Mouse (Mus musculus) lung, embryonic 16.5 days (tissue): ENCODE data around the gene Emc1. TPM values are rescaled to one million over a fixed set of nuclear protein-coding genes. Genes with fewer than 3 reads are reported as not detected.

Source experiments
- ATAC-seq: fragments of 200-750 bp; cut with Nextera tagmentation; 2 replicates; pipeline ENCODE4 v1.8.0; 2017; ENCODE audit warnings: low read depth, mild to moderate bottlenecking, moderate library complexity
- H3K27ac ChIP-seq: fragments of 300-500 bp; sonication (generic); 2 replicates; pipeline ENCODE4 v1.5.1; 2014; ENCODE audit warnings: mild to moderate bottlenecking, control low read depth, low read length
- H3K27me3 ChIP-seq: fragments of 300-500 bp; sonication (generic); 2 replicates; pipeline ENCODE4 v1.6.1; 2014; ENCODE audit warnings: low read depth, low read length, mixed read lengths; ENCODE audit not compliant: control insufficient read depth, insufficient read depth
- H3K36me3 ChIP-seq: fragments of 300-500 bp; sonication (generic); 2 replicates; pipeline ENCODE4 v1.6.1; 2014; ENCODE audit warnings: low read length; ENCODE audit not compliant: control insufficient read depth, insufficient read depth
- H3K4me1 ChIP-seq: fragments of 300-500 bp; sonication (generic); replicated peaks from 2 replicates; pipeline ENCODE4 v1.6.1; 2014; ENCODE audit warnings: low read length, mixed read lengths; ENCODE audit not compliant: control insufficient read depth, insufficient read depth
- H3K4me2 ChIP-seq: fragments of 300-500 bp; sonication (generic); 2 replicates; pipeline ENCODE4 v1.6.1; 2014; ENCODE audit warnings: low read depth, low read length, control low read depth
- H3K4me3 ChIP-seq: fragments of 300-500 bp; sonication (generic); 2 replicates; pipeline ENCODE4 v1.5.1; 2014; ENCODE audit warnings: mild to moderate bottlenecking, low read length, control low read depth
- H3K9ac ChIP-seq: fragments of 300-500 bp; sonication (generic); 2 replicates; pipeline ENCODE4 v1.6.1; 2014; ENCODE audit warnings: low read length, control low read depth
- H3K9me3 ChIP-seq: fragments of 300-500 bp; sonication (generic); 2 replicates; pipeline ENCODE4 v1.6.1; 2016; ENCODE audit warnings: low read length; ENCODE audit not compliant: control insufficient read depth
- WGBS: fragments of 180-500 bp; shearing (Covaris S2); extraction: QIAGEN DNeasy Blood & Tissue Kit; methylation state at CpG from one replicate; pipeline ENCODE4 v1.1.7; 2014; 5-methylcytosine and 5-hydroxymethylcytosine counted together
- polyA plus RNA-seq: library from polyadenylated mRNA; unstranded; fragments of >200 nt; fragmentation: Nextera tagmentation; extraction: Ambion mirVana; gene quantifications from 2 replicates; pipeline ENCODE4 v1.2.1, GENCODE M21; 2015

Gene Emc1
- 32.9 and 33.5 TPM in 2 replicates for polyA plus RNA-seq

DNA sequence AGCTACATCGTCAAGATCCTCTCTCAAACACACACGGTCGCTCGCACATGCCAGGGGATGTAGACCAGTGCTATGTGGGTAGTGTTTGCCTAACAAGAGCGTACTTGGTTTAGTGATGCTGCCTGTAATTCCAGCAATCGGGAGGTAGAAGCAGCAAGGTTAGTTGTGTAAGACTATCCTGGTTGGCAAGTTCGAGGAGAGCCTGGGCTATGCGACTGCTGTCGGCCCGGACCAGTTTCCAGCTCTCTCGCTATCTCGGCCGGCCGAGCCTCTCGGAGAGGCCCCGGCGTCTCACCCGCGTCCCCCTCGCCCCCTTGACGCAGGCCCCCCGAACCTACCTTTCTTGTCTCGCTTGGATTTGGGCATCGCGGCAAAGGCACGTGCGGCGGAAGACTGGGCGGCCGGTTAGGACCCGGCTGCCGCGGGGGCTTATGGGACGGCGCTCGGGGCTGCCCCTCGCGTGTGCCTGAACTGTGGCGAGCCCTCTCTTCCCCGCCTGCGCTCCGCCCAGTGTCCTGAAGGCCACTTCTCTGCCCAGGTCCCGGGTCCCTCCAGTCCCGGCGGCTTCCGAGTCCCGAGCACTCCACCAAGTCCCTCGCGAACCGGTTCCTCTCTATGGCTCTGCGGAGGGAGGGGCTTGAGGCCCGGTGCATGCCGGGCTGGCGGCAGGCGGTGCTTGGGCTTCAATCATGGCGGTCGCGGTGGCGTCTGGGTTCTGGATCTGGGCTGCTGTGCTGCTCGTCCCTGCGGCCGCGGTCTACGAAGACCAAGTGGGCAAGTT, at the start of gene Emc1, which contains the start of the genes Mrto4 and Ubr4:
Gene Emc1 (plus strand): TSS at position 657 of the 781 bp plus-strand sequence.
Gene Mrto4 (minus strand): TSS at position 646 of the 781 bp plus-strand sequence.
Gene Ubr4 (plus strand): TSS at position 679 of the 781 bp plus-strand sequence.
- Histone ChIP-seq H3K9me3 (no peaks in the 10 kb centered on the region), H3K4me2 (peak within 1 kb of the TSS; percentile 97), H3K27ac (peak within 1 kb of the TSS; percentile 99), H3K27me3 (no peaks in the 10 kb centered on the region), H3K4me1 (peaks cover 17% of the 10 kb centered on the region), H3K36me3 (peaks cover 28% of the 10 kb centered on the region), H3K4me3 (peak within 1 kb of the TSS; percentile 69), H3K9ac (peak within 1 kb of the TSS; percentile 98)
- under 1% methylated on average over 58 of the region's 64 CpGs for WGBS
- peak; percentile 97 for ATAC-seq

DNA sequence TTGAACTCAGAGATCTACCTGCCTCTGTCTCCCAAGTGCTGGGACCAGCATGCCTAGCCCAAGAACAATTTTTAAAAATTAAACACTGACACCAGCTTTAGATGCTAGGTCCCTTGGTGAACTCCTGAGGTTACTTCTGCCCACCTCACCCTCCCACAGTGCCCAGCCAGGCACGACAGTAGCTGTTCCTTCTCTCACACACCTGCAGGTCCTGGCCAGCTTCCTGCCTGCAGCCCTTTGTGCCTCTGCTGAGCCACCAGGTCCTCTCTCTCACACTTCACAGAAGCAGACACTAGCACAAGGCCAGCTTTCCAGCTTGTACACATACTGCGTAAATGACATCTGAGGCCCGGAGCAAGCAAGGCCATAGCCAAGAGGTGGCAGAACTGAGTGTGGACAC, 46.9 kb upstream of the Emc1 start:
- Histone ChIP-seq H3K27me3 (no peaks in the 10 kb centered on the region), H3K9me3 (no peaks in the 10 kb centered on the region), H3K9ac (no peak overlapping the region), H3K4me2 (no peak overlapping the region), H3K27ac (no peak overlapping the region), H3K4me3 (no peak overlapping the region), H3K36me3 (peaks cover 8% of the 10 kb centered on the region), H3K4me1 (peaks cover 6% of the 10 kb centered on the region)
- ATAC-seq: no peak
- WGBS: 92% methylated on average over 3 of the region's 3 CpGs

DNA sequence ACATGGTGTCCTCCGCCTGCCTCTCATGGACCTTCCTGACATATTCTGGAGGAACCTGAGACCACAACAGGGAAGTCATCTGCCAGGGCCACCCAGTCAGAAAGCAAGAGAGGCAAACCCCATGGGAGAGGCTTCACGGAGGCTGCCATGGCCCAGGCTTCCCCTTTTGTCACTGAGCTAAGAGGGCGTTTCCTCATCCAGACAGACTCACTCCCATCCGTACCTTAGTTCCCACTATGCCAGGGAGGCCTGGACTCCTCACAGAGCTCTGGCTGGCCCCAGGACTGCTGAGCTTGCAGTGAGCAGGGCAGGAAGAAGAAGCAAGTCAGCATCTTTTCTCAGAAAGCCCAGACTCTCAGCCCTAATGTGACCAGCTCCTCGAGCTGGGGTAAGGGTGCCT, 44.5 kb upstream of the Emc1 start:
- H3K36me3 ChIP-seq: peaks cover 8% of the 10 kb centered on the region
- H3K4me1 ChIP-seq: peaks cover 14% of the 10 kb centered on the region
- H3K4me2 ChIP-seq: no peak overlapping the region
- no peak for ATAC-seq
- no peak overlapping the region for H3K27ac ChIP-seq
- WGBS: 82% methylated on average over 5 of the region's 5 CpGs
- no peak overlapping the region for H3K9ac ChIP-seq
- no peaks in the 10 kb centered on the region for H3K27me3 ChIP-seq
- H3K4me3 ChIP-seq: no peak overlapping the region
- no peaks in the 10 kb centered on the region for H3K9me3 ChIP-seq

DNA sequence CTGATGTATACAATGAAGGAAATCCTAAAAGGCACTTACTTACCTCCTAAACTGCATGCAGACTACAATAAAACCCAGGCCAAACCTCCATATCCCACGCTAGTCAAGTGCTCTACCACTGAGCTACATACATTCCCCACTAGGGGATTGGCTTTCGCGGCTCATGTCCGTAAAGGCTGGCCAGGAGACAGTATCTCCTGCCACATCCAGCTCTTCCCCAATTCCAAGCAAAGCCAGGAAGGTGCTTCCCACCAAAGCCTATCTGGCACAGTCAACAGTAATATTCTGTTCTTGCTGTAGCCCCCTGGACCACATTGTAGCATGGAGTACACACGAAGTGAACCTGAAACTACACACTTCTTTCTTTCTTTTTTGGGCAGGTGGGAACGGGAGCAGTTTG, 42.7 kb upstream of the Emc1 start:
- H3K4me1 ChIP-seq: peaks cover 14% of the 10 kb centered on the region
- H3K36me3 ChIP-seq: peaks cover 7% of the 10 kb centered on the region
- H3K27me3 ChIP-seq: no peaks in the 10 kb centered on the region
- peak overlapping the region; percentile 93 for H3K4me3 ChIP-seq
- no peaks in the 10 kb centered on the region for H3K9me3 ChIP-seq
- no peak for ATAC-seq
- no peak overlapping the region for H3K27ac ChIP-seq
- 19% methylated on average over 6 of the region's 6 CpGs for WGBS
- peak overlapping the region; percentile 95 for H3K9ac ChIP-seq
- peak overlapping the region; percentile 98 for H3K4me2 ChIP-seq

DNA sequence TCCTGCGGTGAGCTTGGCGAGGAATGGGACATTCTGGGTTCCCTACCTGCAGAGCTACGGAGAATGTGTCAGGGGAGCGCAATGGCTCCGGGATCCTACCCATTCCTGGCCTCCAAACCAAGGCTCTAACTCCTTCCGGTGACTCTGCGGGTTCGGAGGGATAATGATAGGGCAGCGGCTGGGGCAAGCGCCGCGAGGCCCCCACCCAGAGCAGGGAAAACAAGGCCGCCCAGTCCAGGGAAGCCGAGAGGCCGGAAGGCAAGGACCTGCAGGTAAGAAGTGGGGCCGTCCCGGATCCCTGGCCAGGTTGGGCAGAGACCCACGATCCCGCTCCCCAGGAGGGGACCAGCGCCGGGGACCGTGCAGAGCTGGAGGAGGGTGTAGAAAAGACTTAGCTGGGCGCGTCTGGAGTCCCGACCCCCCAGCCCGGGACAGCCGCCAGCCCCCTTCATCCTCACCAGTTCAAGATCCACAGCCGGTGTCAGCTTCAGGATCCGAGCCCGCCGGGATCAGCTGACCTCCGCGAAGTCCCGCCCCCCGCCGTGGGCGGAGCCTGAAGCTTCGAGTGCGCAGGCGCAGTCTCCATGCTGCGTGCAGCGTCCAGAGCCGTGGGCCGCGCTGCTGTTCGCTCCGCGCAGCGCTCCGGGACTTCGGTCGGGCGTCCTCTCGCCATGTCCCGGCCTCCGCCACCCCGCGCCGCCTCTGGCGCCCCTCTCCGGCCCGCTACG, 42.1 kb upstream of the Emc1 start, which contains the start of the genes Pqlc2 and Akr7a5:
Gene Pqlc2 (minus strand): TSS at position 538 of the 728 bp plus-strand sequence.
Gene Akr7a5 (plus strand): TSS at position 574 of the 728 bp plus-strand sequence.
- Histone ChIP-seq H3K27me3 (no peaks in the 10 kb centered on the region), H3K36me3 (peaks cover 9% of the 10 kb centered on the region; the same call in 1 of the 2 replicates), H3K4me3 (peak within 1 kb of the TSS; percentile 93), H3K27ac (peak within 1 kb of the TSS; percentile 75), H3K9me3 (no peaks in the 10 kb centered on the region), H3K4me2 (peak within 1 kb of the TSS; percentile 98), H3K9ac (peak within 1 kb of the TSS; percentile 95), H3K4me1 (peaks cover 14% of the 10 kb centered on the region)
- under 1% methylated on average over 63 of the region's 63 CpGs for WGBS
- ATAC-seq: peak; percentile 94

DNA sequence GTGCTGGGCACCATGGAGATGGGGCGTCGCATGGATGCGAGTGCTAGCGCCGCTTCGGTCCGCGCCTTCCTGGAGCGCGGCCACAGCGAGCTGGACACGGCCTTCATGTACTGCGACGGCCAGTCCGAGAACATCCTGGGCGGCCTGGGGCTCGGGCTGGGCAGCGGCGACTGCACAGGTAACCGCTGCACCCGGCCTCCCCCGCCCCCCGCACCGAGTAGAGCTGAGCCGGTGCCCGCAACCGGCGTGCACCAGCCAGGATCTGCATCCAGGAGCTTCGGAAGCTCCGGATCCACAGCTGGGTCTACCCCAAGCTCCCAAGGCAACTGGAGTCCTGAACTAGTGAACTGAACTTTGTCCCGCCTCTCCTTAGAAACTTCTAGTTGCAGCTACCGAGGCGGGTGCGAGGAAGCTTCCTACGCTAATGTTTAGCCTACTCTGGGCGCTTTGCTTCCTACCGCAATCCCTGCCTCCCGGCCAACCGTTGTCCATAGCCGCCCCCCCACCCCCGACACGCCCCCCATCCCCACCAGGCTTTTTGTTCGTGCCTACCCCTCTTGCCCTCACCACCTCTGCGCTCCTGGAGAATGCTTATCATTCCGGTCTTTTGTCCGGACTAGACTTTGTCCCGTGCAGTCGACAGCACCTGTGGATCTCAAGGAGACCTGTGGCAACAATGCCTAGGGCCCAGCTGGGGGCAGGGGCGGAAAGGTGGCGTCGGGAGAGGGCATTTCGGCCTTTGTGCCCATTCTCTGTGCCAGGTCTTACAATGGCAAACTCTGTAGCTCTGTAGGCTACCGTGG, 41.3 kb upstream of the Emc1 start:
- no peaks in the 10 kb centered on the region for H3K27me3 ChIP-seq
- under 1% methylated on average over 53 of the region's 53 CpGs for WGBS
- ATAC-seq: peak; percentile 73

DNA sequence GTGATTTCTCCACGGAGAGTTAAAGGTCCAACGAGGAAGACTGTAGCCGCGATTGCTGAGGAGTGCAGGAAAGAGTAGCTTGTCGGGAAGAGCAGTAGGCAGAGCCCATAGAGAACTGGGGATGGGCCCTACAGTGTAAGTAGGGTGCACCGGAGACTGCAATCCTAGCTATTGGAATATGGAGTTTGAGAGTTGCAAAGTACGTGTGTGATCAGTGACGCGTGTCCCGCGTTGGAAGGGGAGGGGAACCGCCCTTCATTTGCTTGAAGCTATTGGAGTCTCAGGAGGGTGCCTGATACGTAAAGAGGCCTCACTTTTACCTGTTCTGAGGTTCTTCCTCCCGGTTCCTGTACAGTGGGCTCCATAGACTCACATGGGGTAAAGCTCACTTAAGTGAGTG, 40.7 kb upstream of the Emc1 start:
- Histone ChIP-seq H3K27me3 (no peaks in the 10 kb centered on the region), H3K9me3 (no peaks in the 10 kb centered on the region), H3K4me1 (peaks cover 14% of the 10 kb centered on the region), H3K36me3 (peaks cover 10% of the 10 kb centered on the region; the same call in 1 of the 2 replicates), H3K27ac (no peak overlapping the region), H3K4me2 (peak overlapping the region; percentile 98), H3K9ac (peak overlapping the region; percentile 95), H3K4me3 (peak overlapping the region; percentile 93)
- 14% methylated on average over 14 of the region's 14 CpGs for WGBS
- ATAC-seq: no peak

More for the DNA sequence above, 41.3 kb upstream of the Emc1 start:
- peak overlapping the region; percentile 75 for H3K27ac ChIP-seq
- peaks cover 10% of the 10 kb centered on the region; the same call in 1 of the 2 replicates for H3K36me3 ChIP-seq
- H3K4me1 ChIP-seq: peaks cover 14% of the 10 kb centered on the region
- H3K4me2 ChIP-seq: peak overlapping the region; percentile 98
- no peaks in the 10 kb centered on the region for H3K9me3 ChIP-seq
- H3K4me3 ChIP-seq: peak overlapping the region; percentile 93
- H3K9ac ChIP-seq: peak overlapping the region; percentile 95

DNA sequence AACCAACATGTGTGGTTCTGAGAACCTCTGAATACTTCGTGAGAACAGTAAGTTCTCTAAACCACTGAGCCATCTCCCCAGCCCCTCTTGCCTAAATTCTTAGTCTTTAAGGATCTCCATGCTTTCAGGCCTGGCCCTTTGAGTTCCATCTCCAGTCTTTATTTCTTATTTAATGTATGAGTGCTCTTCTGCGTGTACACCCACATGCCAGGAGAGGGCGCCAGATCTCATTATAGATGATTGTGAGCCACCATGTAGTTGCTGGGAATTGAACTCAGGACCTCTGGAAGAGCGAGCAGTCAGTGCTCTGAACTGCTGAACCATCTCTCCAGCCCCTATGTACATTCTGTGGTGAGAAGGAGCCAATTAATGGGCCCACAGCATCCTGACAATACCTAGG, 39.8 kb upstream of the Emc1 start:
- 66% methylated on average over 4 of the region's 4 CpGs for WGBS
- no peak for ATAC-seq
- Histone ChIP-seq H3K27me3 (no peaks in the 10 kb centered on the region), H3K4me1 (peaks cover 14% of the 10 kb centered on the region), H3K9ac (no peak overlapping the region), H3K36me3 (peaks cover 10% of the 10 kb centered on the region; the same call in 1 of the 2 replicates), H3K9me3 (no peaks in the 10 kb centered on the region), H3K4me3 (no peak overlapping the region), H3K4me2 (no peak overlapping the region), H3K27ac (no peak overlapping the region)
